Mouse (Mus musculus) ES-E14 (cell line): Measurements from ENCODE around the gene Gm8720. TPM values are rescaled to one million over a fixed set of nuclear protein-coding genes. Genes with fewer than 3 reads are reported as not detected.
"Not testable (repeated sequence)": the region's sequence is repeated elsewhere in the genome, so short reads cannot be mapped to it uniquely, and the experiment has no call there.

Experiments
- DNase-seq: peaks from one replicate; pipeline ENCODE4 v3.0.0-alpha.2; 2013; ENCODE audit warnings: low read depth, low spot score
- H3K27ac ChIP-seq: 2 replicates; pipeline ENCODE4 v1.5.1; 2012; ENCODE audit warnings: low read depth, mild to moderate bottlenecking, low read length, moderate library complexity, mixed read lengths; ENCODE audit not compliant: poor library complexity, insufficient read depth, severe bottlenecking
- H3K36me3 ChIP-seq: 2 replicates; pipeline ENCODE4 v1.6.1; 2012; ENCODE audit warnings: mild to moderate bottlenecking, low read length, moderate library complexity, mixed read lengths; ENCODE audit not compliant: control insufficient read depth, poor library complexity, insufficient read depth, severe bottlenecking
- H3K4me1 ChIP-seq, 2 experiments: fragments of 150-350 bp in 1 of 2; sonication (generic) in 1 of 2; 2 replicates each; pipeline ENCODE4 v1.6.1; 2012; ENCODE audit warnings: low read length in 2 of 2, mild to moderate bottlenecking in 1 of 2, mixed read lengths in 1 of 2; ENCODE audit not compliant: control insufficient read depth in 2 of 2, insufficient read depth in 2 of 2, poor library complexity in 1 of 2
- H3K4me3 ChIP-seq, 2 experiments: fragments of 150-350 bp in 1 of 2; sonication (generic) in 1 of 2; 2 replicates each; pipeline ENCODE4 v1.5.1; 2012; ENCODE audit warnings: low read length in 2 of 2, low read depth in 1 of 2, mild to moderate bottlenecking in 1 of 2, mixed read lengths in 1 of 2; ENCODE audit not compliant: insufficient read depth in 1 of 2, poor library complexity in 1 of 2, severe bottlenecking in 1 of 2
- H3K9ac ChIP-seq: 2 replicates; pipeline ENCODE4 v1.6.1; 2012; ENCODE audit warnings: low read depth, mild to moderate bottlenecking, low read length, mixed read lengths; ENCODE audit not compliant: poor library complexity, insufficient read depth, severe bottlenecking
- H3K9me3 ChIP-seq: fragments of 150-350 bp; sonication (generic); 2 replicates; pipeline ENCODE4 v1.6.1; 2012; ENCODE audit warnings: low read depth, mild to moderate bottlenecking, low read length; ENCODE audit not compliant: control insufficient read depth, insufficient read depth
- in situ Hi-C, 2 experiments: fragments of 600-800 bp; cut with MboI; formaldehyde crosslinking; loops; one replicate each; pipeline ENCODE4 v1.15.1; 2025; ENCODE audit warnings: low sequenced_read_pairs in 2 of 2, inconsistent platforms in 1 of 2; ENCODE audit not compliant: unreplicated experiment in 2 of 2
- total RNA-seq: library from RNA; depleted of rRNA; stranded (reverse); fragments of 300-350 nt; gene quantifications from 2 replicates; pipeline ENCODE4 v1.2.3, GENCODE M21; 2012; rRNA removed

Gm8720 gene
- not detected in 2 replicates for total RNA-seq

GRCm38 (mm10) chr7:23067356-23067755, at the start of gene Gm8720:
Gene Gm8720 (minus strand): TSS chr7:23067456.
- in situ Hi-C loops, DNase-seq, H3K9ac ChIP-seq, H3K4me1 ChIP-seq, H3K36me3 ChIP-seq, H3K9me3 ChIP-seq, H3K4me3 ChIP-seq, H3K27ac ChIP-seq: not testable (repeated sequence)

GRCm38 (mm10) chr7:23055240-23055639, 12.0 kb downstream of the Gm8720 start, which contains the start of gene Vmn1r163:
Gene Vmn1r163 (plus strand): TSS chr7:23055540.
- H3K9me3 ChIP-seq, H3K9ac ChIP-seq, H3K36me3 ChIP-seq, H3K27ac ChIP-seq, in situ Hi-C loops, H3K4me1 ChIP-seq, DNase-seq, H3K4me3 ChIP-seq: not testable (repeated sequence)

GRCm38 (mm10) chr7:23019823-23020222, 47.4 kb downstream of the Gm8720 start, which contains the start of gene Gm4216:
Gene Gm4216 (minus strand): TSS chr7:23019923.
- H3K4me1 ChIP-seq, H3K36me3 ChIP-seq, H3K4me3 ChIP-seq, H3K9ac ChIP-seq, H3K27ac ChIP-seq, H3K9me3 ChIP-seq, in situ Hi-C loops, DNase-seq: not testable (repeated sequence)

Other genes starting within 250 kb of the Gm8720 start
- gene Vmn1r159, start 223.9 kb downstream of the Gm8720 start, total RNA-seq = not detected in 2 replicates
- gene Vmn1r160, start 196.2 kb downstream of the Gm8720 start, total RNA-seq = not detected in 2 replicates
- not detected in 2 replicates for gene Gm4214, start 82.8 kb downstream of the Gm8720 start, total RNA-seq
- not detected in 2 replicates for gene Gm4216, start 47.5 kb downstream of the Gm8720 start, total RNA-seq
- not detected in 2 replicates for gene Vmn1r163, start 11.9 kb downstream of the Gm8720 start, total RNA-seq
- gene Gm10662, start 77.0 kb upstream of the Gm8720 start, total RNA-seq = not detected in 2 replicates
- gene Vmn1r165, start 149.9 kb upstream of the Gm8720 start, total RNA-seq = not detected in 2 replicates
- gene Vmn1r166, start 184.2 kb upstream of the Gm8720 start, total RNA-seq = not detected in 2 replicates
- gene Gm6902, start 211.4 kb upstream of the Gm8720 start, total RNA-seq = 0.22 TPM in 1 of 2 replicates, not detected in the other
- not detected in 2 replicates for gene Nlrp4e, start 233.7 kb upstream of the Gm8720 start, total RNA-seq